In the genomic region with DNA sequence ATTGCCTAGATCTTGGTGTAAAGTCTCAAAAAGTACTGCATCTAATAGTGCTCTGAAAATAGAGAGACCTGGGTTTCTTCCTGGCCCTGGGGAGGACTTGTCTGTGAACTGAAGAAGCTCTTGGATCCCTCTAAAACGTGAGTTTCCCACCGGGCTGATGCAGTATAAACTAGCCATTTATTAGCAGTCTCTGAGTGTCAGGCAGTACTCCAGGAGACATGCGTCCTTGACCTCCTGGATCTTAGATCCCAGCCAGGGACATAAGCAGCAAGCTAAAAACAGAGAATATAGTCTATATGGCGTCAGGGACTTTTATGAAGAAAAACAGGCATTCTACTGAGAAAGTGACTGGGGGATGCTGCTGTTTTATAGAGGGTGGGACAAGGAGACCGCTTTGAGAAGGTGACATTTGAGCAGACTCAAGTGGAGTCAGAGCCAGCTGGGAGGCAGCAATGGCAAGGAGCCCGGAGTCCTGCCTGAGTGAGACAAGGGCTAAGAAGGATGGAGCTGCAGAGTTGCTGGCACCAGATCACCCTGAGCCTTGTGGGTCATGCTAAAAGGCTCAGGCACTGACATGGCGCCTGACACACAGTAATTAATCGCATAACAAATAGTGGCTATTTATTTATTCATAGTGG, we compare ENCODE assay signal across 9 mouse cellular contexts.
A peak's percentile ranks its signal among the peaks of the same experiment; 100 is the strongest.
DNase-seq lines count a peak whose midpoint lies in the region; ATAC-seq and TF ChIP-seq lines count a peak whose summit lies in the region.
"Had no signal": no experiment of that assay in that cellular context is flagged by ENCODE, and none has a peak within 500 bp of the region (broad histone marks: within the 10 kb centered on the region; RNA-seq: fewer than 3 reads in every experiment).

No protein-coding gene starts in this region.

- peaks cover 7% of the 10 kb centered on the region; the same call in 1 of the 2 replicates for H3K36me3 ChIP-seq in hindbrain, embryonic 12.5 days
- 0 out of 2 replicates have a peak, but pooled peaks cover 2% of the 10 kb centered on the region for H3K36me3 ChIP-seq in hindbrain, embryonic 11.5 days (ENCODE audit: control insufficient read depth, insufficient read depth, low read length)
- no peaks in the 10 kb centered on the region for H3K36me3 ChIP-seq in forebrain, postnatal 0 days (ENCODE audit: insufficient read depth)

- no peak for DNase-seq in hindbrain, embryonic 11.5 days (ENCODE audit: low spot score)
- peak; percentile 81 for DNase-seq in adrenal gland, postnatal 10 days
- peak; percentile 57 for DNase-seq in forebrain, postnatal 0 days
- DNase-seq in kidney, postnatal 36 days, result peak; percentile 30 to 60
- peak; percentile 22 for DNase-seq in ovary, postnatal 14 days (ENCODE audit: low spot score)
- no peak for DNase-seq in embryo, embryonic 11 days

- no peaks in the 10 kb centered on the region for H3K27me3 ChIP-seq in hindbrain, embryonic 12.5 days
- H3K27me3 ChIP-seq in hindbrain, embryonic 11.5 days (ENCODE audit: control insufficient read depth, insufficient read depth, low read length), result no peaks in the 10 kb centered on the region
- H3K27me3 ChIP-seq in forebrain, postnatal 0 days (ENCODE audit: insufficient read depth, low read length), result no peaks in the 10 kb centered on the region

- TF ChIP-seq CTCF in forebrain, postnatal 0 days (IDR thresholded peaks at IDR 0.05; ENCODE audit: low read depth), result no peak

- ATAC-seq in hindbrain, embryonic 12.5 days (ENCODE audit: low FRiP score), result peak; percentile 46; the same call in 1 of the 2 replicates
- no peak for ATAC-seq in hindbrain, embryonic 11.5 days (ENCODE audit: low FRiP score)
- ATAC-seq in forebrain, postnatal 0 days, result peak; percentile 78
- no peak for ATAC-seq in megakaryocyte-erythroid progenitor cell, adult 5-6 weeks (replicated peaks; ENCODE audit: low FRiP score, low TSS enrichment, poor library complexity, severe bottlenecking)

- no peak overlapping the region for H3K27ac ChIP-seq in hindbrain, embryonic 12.5 days
- H3K27ac ChIP-seq in hindbrain, embryonic 11.5 days (ENCODE audit: low read depth, low read length), result no peak overlapping the region
- peak overlapping the region; percentile 17; the same call in 1 of the 2 replicates for H3K27ac ChIP-seq in forebrain, postnatal 0 days (ENCODE audit: low read depth, low read length)
- H3K27ac ChIP-seq: left cerebral cortex, adult 2 months had no signal

- no peaks in the 10 kb centered on the region for H3K9me3 ChIP-seq in hindbrain, embryonic 12.5 days (replicated peaks)
- H3K9me3 ChIP-seq in hindbrain, embryonic 11.5 days (ENCODE audit: control insufficient read depth, low read length), result no peaks in the 10 kb centered on the region
- H3K9me3 ChIP-seq in forebrain, postnatal 0 days (ENCODE audit: low read length), result no peaks in the 10 kb centered on the region

- WGBS in hindbrain, embryonic 12.5 days, result 88% methylated on average over 8 of the region's 8 CpGs
- WGBS in hindbrain, embryonic 11.5 days, result 81% methylated on average over 8 of the region's 8 CpGs
- WGBS in forebrain, postnatal 0 days, result 39% methylated on average over 8 of the region's 8 CpGs

- no peak overlapping the region for H3K9ac ChIP-seq in hindbrain, embryonic 12.5 days
- H3K9ac ChIP-seq in hindbrain, embryonic 11.5 days (ENCODE audit: low read depth, low read length), result no peak overlapping the region
- no peak overlapping the region for H3K9ac ChIP-seq in forebrain, postnatal 0 days

- H3K4me3 ChIP-seq in hindbrain, embryonic 12.5 days, result no peak overlapping the region
- H3K4me3 ChIP-seq in hindbrain, embryonic 11.5 days (ENCODE audit: low read depth, low read length), result no peak overlapping the region
- no peak overlapping the region for H3K4me3 ChIP-seq in forebrain, postnatal 0 days (ENCODE audit: low read depth, low read length)
- H3K4me3 ChIP-seq: left cerebral cortex, adult 2 months had no signal

- H3K4me1 ChIP-seq in hindbrain, embryonic 12.5 days, result no peaks in the 10 kb centered on the region
- H3K4me1 ChIP-seq in hindbrain, embryonic 11.5 days (replicated peaks; ENCODE audit: control insufficient read depth, insufficient read depth, low read length), result no peaks in the 10 kb centered on the region
- H3K4me1 ChIP-seq in forebrain, postnatal 0 days (ENCODE audit: insufficient read depth), result peaks cover 10% of the 10 kb centered on the region; the same call in 1 of the 2 replicates

- no peak overlapping the region for H3K4me2 ChIP-seq in hindbrain, embryonic 12.5 days (replicated peaks)
- no peak overlapping the region for H3K4me2 ChIP-seq in hindbrain, embryonic 11.5 days (replicated peaks; ENCODE audit: low read depth, low read length)
- no peak overlapping the region for H3K4me2 ChIP-seq in forebrain, postnatal 0 days (ENCODE audit: low read depth)

Comparison
In these comparisons a context has a peak if more than half of its experiments do, and no peak if none do; other contexts are left out.
1. ATAC-seq: peak in hindbrain, embryonic 12.5 days (single experiment) and forebrain, postnatal 0 days (single experiment); none in hindbrain, embryonic 11.5 days (single experiment) and megakaryocyte-erythroid progenitor cell, adult 5-6 weeks (single experiment).
2. DNase-seq: peak in adrenal gland, postnatal 10 days (single experiment), forebrain, postnatal 0 days (single experiment), kidney, postnatal 36 days (2 of 2) and ovary, postnatal 14 days (single experiment); none in hindbrain, embryonic 11.5 days (single experiment) and embryo, embryonic 11 days (single experiment).